Mouse (Mus musculus): ENCODE results near the gene Rfc4. TPM values are rescaled to one million over a fixed set of nuclear protein-coding genes. Genes with fewer than 3 reads are reported as not detected.

Rfc4 gene
- total RNA-seq (2021), result 10 to 100 TPM in 1 of 2 experiments, 1 to 10 TPM in 1; 8.3 to 10.1 TPM
- long read RNA-seq, experiment 1, transcript Rfc4-201 (11 exons, 1,228 nt), result major isoform, 18 of 19 reads
- long read RNA-seq, experiment 1, partial matches to known transcripts, result 0 of 19 reads
- long read RNA-seq, experiment 1, other reads (novel, unspliced or antisense), result 0 of 19 reads
- long read RNA-seq, experiment 2, partial matches to known transcripts, result 0 of 3 reads
- long read RNA-seq, experiment 2, other reads (novel, unspliced or antisense), result 0 of 3 reads

DNA sequence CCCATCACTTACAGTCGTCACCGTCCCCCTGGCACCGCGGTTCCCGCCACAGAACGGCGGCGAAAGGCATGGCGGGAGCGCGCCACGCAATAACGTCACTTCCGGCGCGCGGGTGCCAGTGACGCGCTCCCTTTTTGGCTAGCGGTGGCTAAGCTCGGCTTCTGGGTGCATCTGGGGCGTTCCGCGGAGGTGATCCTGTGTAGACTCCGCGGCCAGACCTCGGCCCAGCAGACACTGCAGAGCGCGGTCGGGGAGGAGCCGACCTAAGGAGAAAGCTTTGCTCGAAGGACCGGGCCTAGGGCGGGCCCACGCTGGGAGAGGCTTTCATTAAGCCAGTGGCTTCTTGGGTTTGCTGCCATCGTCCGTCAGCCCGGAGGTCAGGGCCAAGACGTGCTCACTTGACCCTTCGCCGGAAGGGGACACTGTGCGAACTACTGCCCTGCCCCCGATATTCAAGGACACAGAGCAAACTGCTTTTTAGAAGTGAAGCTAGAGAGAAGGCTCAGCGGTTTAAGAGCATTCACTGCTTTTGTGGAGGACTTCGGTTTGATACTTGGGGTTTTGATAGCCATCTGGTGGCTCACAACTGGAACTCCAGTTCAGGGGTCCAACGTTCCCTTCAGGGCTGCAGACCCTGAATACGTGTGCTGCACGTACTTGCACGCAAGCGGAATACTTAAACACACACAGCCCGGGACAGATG lies at the start of gene Rfc4:
Gene Rfc4 (minus strand): TSS at position 65 of the 703 bp plus-strand sequence.
- peak; percentile 94 to 95 for DNase-seq

DNA sequence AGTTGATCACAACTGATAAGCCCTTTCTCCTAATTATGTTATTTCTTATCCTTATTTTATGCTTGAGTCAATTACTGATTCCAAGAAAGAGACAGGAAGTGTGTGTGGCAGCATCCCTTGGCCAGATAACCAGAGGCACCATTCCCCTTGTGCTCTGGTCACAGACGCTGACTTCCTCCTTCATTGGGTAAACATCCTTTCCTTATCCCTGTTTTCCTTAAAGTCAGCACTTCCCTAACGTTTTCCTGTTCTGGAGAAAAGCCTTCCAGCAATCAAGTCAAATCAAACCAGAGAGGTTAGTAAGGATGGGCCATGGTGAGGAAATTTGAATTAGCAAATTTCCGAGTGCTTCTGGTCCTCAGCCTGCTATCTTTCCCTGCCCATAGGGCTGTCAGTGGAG lies 48.4 kb upstream of the Rfc4 start:
- no peak for DNase-seq

DNA sequence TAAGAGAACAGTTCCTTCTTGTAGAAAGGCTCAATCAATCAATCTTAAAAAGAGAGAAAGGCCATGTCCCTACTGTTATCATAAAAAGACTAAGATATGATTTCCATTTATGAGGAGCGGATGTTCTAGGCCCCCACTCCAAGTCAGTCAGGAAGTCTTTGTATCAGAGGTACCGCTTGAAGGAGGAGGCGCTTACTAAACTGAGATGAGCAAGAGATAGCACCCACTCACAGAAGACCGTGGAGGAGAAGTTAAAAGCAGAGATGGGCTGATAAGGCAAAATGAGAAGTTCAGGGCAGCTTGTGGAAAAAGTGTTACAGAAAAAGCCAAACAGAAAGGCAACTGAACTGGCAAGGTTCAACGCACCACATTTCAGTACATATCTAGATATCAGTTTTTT lies 47.3 kb upstream of the Rfc4 start:
- no peak for DNase-seq

DNA sequence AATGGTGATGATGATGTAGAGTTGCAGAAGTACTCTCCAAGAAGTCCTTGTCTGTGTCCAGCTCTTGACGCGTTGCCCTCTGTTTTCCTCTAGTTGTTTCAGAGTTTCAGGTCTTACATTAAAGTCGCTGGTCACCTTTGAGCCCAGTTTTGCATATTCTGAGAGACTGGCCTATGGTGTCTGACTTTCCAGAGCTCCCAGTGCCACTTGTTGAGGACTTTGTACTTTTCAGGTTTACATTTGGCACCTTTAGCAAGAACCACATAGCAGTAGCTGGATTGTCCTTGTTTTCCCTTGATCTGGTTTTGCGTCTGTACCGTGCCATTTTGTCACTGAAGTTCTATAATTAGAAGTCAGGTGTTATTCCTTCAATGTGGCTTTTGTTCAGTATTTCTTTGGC lies 46.4 kb upstream of the Rfc4 start:
- DNase-seq, result no peak

DNA sequence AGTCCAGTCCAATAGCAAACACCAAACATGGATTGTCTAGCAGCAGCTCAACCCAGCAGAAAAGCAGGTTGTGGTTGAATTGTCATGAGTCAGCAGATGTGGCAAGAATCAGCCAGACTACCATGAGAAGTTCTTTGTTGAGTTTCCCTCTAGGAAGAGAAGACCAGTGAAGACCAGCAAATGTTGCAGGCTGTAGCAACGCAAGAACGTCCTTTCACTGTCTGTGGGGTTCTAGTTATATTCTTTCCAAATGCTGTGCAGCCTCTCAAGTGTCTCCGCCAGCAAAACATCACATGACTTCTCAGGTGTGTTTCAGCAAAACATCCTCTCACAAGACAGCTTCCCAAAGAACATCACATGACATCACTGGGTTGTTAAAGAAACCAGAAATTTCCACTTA lies 43.3 kb upstream of the Rfc4 start:
- DNase-seq, result no peak

DNA sequence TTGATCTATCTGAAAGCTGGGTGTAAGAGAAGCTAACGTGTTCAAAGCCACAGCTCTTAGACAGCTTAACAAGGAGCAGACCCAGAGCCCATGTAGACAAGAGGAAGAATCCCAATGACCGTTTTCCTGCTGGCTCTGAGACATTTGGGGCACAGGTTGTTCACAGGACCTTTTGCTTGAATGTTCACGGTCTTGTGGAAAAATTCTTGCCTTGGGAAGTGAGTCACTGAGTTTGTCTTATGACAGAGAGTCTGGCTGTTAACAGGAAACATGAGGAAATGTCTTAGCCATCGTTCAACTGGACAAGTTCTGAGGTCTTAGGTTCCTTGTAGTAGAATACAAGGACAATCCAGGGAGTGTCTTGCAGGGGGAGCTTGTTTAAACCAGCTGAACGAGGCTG lies 39.5 kb upstream of the Rfc4 start:
- DNase-seq, result peak; percentile 31 to 74

DNA sequence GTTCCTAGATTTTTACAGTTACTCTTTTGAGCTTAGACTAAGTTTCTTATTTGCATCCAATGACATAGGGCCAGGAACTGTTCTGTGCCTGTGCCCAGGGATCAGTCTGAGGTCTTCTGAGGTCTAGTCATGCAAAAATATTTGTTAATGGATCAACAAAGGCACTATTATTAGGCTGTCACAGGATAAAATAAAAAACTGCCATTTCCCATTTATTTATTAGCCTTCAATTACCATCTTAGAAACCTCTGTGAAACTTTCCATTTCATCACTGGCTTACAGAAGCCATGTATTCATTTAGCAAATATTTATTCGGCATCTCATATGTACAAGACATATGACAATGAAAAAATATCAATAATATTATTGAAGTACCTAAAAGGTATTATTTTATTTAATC lies 39.1 kb upstream of the Rfc4 start:
- no peak for DNase-seq

DNA sequence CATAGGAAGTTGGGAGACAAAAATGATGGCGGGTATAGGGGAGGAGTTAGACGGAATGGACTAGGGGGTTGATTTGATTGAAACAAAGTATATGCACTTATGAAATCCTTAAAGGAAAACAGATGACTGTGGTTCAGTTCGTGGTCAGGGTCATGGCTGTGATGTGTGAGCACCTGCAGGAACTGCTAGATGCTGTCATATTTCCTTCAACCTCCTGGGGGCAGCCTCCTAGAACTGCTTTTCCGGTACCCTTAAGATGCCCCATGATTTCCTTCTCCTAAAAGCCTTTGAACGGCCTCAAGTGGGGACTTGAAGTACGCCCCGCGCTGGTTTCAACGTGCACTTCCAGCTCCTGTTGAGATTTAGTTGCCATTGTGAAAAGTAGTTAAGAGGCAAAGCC lies 37.9 kb upstream of the Rfc4 start:
- DNase-seq, result no peak

DNA sequence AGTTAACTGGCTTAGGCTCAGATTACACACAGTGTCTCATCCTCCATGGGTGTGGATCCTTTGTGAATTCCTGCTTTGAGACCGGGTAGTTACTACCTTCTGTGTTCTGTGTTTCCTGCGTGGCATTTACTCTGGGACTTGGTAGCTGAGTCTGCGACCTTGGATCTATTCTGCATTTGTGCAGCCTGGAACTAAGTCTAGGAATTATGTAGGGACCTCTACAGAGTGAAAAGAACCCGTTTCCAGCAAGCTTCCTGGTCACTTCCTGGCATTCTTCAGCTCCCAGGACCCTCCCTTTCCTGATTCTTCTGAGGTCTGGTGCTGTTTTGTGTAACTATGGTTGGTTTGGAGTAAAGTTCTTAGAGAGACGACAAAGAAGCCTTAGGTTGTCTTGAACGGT lies 36.9 kb upstream of the Rfc4 start:
- DNase-seq, result peak; percentile 32 to 69

DNA sequence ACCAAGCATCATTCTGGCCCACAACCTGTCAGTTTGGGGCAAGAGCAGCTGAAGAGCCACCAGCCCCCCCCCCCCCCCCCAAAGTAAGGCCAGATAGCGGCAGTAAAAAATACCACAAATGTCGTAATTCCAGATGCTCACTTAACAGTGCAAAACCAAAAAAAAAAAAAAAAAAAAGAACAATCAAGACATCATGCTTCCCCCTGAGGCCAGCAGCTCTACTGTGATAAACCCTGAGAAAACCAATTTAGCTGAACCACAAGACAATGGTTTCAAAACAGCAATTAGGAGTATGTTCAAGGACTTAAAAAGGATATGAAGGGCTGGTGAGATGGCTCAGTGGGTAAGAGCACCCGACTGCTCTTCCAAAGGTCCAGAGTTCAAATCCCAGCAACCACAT lies 34.6 kb upstream of the Rfc4 start:
- DNase-seq, result no peak

DNA sequence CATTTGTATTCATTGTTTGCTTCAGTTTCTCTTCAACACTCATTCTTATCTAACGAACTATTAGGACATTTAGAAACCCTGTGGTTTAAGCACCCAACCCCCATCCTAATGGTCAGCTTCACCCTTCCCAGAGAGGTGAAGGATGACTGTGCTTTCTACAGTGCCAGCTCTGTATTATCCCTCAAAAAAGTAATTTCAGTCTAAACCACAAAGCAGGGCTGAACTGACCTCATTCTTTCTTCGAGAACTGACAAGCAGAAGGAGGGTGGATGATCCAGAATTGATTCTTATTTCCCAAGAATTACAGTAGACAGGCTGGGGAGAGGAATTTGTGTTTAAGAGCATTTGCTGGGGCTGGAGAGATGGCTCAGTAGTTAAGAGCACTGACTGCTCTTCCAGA lies 32.2 kb upstream of the Rfc4 start:
- DNase-seq, result no peak

DNA sequence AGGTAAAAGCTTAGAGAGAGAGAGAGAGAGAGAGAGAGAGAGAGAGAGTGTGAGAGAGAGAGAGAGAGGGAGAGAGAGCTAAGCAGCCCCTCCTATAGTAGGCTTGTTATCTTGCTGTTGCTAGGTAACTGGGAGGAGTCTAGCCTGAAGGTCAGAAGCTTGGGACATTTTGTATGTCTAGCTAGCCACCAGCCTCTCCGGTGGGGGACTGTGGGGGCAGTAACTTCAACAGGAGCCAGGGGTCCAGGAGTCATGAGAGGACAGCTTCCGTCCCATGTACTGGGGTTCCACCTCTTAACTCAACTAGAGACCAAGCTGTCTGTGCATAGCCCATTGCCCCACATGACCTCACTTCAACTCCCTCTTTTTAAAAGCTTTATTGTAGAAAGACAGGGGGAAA lies 31.4 kb upstream of the Rfc4 start:
- DNase-seq, result no peak

DNA sequence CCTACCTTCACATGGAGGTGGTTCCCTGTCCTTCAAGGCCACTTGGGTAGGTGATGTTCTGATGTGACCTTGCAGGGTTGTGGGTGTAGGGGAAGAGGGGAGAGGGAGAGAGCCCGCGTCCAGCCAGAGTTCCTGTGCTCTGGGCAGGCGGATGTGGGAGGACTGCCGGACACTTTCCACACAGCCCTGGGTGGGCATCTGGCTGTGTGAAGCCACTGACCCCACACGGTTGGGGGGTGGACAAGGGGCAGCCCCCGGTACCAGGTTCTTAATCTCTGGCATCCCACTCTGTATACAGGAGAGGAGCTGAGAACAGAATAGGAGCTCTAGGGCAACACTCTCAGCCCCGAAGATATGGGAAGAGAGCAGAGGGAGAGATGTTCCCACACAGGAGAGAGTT lies 30.8 kb upstream of the Rfc4 start:
- no peak for DNase-seq

DNA sequence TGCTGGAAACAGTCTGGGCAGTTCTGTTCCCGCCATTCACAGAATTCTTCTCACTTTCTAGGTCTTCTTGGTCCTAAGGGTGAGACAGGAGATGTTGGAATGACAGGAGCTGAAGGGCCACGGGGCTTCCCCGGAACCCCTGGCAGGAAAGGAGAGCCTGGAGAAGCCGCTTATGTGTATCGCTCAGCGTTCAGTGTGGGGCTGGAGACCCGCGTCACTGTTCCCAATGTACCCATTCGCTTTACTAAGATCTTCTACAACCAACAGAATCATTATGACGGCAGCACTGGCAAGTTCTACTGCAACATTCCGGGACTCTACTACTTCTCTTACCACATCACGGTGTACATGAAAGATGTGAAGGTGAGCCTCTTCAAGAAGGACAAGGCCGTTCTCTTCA lies 29.5 kb upstream of the Rfc4 start:
- no peak for DNase-seq

DNA sequence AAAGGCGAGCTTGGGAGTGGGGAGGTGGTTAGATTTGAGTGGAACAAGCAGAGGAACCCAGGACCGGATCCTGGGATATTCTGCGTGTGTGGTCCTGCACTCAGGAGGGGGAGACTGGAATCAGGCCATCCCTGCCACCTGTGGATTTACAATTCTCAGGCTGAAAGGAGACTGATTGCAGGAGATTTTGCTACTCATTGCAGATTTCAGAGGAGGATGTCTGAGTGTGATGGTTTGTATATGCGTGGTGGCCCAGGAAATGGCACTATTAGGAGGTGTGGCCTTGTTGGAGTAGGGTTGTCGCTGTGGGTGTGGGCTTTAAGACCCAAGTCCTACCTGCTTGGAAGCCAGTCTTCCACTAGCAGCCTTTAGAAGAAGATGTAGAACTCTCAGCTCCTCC lies 26.7 kb upstream of the Rfc4 start:
- no peak for DNase-seq

DNA sequence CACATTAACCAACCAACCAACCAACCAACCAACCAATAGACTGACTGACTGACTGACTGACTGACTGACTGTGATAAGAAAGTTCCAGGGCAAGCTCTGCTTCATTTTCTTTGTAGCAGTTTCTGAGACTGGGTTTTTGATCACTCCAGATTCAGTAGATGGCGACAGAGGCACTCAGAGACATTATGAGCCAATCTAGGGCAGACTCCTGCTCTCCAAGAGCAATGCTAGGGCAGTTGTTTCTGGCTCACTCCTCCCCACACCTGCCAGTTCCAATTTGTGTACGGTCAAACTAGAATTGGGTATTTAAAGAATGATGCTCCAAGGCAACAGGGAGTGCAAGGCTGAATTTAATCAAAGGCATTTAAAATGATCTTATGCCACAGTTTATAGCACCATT lies 23.9 kb upstream of the Rfc4 start:
- DNase-seq, result peak; percentile 62 to 65

DNA sequence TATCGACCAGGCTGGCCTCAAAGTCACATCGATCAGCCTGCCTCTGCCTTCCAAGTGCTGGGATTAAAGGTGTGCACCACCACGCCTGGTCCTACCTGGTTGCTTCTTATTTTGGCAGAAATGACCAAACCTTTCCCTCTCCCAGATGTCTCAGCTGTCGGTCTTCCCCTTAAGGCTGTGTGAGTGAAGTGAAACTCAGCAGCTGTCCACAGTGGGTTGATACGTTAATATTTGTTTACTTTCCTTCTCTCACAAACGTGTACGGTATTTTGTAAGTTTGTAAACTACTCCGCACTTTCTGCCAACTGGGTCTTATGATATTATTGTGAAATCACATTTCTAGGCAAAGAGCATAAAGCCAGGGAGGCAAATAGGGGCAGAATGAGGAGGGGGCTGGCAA lies 21.9 kb upstream of the Rfc4 start:
- no peak for DNase-seq

DNA sequence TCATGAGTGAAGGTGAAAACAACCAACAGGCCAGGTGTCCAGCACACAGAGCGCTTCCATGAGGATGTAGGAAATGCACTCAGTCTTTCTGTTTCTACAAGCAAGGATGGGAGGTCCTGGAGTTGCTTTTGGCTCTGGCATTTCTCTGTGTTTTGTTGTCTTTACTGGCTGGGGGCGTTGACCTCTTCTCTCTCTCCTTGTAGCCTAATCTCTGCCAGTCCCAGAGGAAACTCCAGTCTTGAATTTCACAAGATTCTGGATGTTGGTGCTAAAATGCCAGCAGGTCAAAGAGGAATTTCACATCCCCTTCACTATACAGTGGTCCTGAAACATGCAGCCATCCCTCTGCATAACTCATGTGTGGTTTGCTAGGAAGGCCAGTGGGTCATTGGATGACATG lies 21.4 kb upstream of the Rfc4 start:
- DNase-seq, result no peak

DNA sequence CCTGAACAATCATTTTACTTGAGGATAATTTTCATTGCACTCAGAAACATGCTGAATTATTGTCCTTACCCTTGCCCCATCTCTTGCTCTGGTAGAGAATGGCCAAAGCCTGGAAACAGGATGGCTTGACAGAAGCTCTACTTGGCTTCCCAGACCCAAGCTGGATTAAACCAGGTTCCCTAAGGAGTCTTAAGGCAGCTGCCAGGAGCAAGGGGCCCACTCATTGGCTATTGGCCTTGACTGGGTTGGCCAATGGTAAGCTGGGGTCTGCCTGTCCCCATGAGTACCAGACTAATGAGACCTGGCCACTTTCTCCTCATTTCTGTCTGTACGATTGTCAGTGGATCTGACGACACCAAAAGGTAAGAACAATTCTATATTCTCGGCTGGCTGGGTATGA lies 18.7 kb upstream of the Rfc4 start, which contains the start of gene Adipoq:
Gene Adipoq (plus strand): TSS at position 257 of the 400 bp plus-strand sequence.
- DNase-seq, result no peak

DNA sequence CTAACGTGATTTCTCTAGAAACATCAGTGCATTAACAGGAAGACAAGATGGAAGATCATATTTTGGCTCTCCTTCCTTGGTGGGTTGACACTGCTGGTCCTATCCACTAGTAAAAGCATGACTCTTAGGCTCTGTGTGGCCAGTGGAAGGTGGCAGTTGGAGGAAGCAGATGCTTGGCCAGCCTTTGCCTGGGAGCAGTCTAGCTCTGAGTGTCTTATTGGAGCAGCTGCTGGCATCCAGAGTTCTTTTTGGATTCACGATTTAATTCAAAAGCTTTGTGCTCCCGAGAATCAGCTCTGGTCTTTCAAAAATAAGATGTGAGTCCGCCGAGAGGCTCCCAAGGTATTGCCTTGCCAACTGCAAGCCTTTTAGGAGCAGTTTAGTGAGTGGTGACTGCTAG lies 17.7 kb upstream of the Rfc4 start:
- no peak for DNase-seq

DNA sequence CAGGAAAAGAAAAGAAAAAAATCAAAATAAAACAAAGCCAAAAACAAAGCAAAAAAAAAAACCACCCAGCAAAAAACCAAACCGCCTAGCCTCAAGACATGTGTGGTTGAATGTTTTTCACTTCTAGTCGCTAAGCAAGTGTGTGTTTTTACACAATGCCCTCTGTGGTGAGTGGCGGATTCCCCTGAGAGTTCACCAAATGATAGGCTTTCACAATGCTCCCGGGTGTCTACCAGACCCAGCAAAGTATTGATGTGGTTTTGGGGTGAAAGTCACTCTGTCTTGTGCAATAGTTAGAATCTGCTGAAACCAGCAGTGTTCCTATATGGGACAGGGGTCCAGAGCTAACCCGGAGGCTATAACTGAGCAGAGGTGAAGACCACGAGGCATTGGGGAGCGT lies 16.8 kb upstream of the Rfc4 start:
- no peak for DNase-seq

DNA sequence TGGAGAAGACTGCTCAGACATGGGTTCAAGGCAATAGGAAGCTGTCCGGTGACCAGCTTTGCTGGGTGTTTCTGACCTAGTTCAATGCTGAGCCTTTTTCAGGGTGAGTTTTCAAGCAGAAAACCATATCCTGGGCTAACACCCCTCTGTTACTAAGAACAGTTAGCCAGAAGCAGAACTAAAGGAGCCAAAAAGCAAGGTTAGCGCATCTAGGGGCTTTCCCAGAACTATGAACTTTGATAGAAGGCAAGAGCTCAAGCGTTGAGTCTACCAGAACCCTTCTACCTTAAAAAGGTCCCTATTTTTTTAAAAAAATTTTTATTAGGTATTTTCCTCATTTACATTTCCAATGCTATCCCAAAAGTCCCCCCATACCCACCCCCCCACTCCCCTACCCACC lies 13.4 kb upstream of the Rfc4 start:
- DNase-seq, result no peak

DNA sequence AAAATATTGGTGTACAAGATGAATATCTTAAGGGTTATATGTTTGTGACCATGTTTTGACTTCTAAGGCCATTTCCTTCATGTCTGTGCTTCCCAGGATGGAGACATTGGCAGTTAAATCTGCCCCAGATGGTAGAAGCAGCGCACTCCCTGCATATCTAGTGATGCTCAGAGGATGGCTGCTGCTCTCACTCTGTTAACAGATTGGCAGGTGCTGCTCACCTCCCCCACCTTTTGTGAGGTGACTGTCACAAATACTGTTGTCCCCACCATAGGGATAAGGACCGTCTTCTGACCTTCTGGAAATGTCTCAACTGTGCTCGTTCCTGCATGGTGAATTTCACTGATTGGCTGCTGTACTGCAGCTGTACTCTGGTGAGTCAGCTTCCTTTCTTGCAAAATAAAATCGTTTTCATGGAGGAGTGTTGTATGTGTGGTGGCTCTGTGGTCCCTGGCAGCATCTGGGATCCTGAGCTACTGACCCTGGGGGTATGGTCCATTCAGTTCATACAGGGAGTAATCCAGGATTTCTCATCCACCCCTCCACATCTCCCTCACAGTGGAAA lies 9.0 kb upstream of the Rfc4 start:
- no peak for DNase-seq

All from heart, adult 18-20 months (tissue).